Mouse (Mus musculus) liver, adult 2 months (tissue): ENCODE results near the gene Elovl6.

Experiments used
- CTCF ChIP-seq: fragments of 200-500 bp; IDR thresholded peaks from 2 replicates; pipeline ENCODE4 v1.5.1; 2011; ENCODE audit warnings: low read depth, low read length, control low read depth
- POLR2A ChIP-seq: fragments of 200-500 bp; IDR thresholded peaks from 2 replicates; pipeline ENCODE4 v1.6.1; 2011; ENCODE audit warnings: low read length, control low read depth; ENCODE audit not compliant: insufficient read depth; ENCODE audit errors: extremely low read depth

DNA sequence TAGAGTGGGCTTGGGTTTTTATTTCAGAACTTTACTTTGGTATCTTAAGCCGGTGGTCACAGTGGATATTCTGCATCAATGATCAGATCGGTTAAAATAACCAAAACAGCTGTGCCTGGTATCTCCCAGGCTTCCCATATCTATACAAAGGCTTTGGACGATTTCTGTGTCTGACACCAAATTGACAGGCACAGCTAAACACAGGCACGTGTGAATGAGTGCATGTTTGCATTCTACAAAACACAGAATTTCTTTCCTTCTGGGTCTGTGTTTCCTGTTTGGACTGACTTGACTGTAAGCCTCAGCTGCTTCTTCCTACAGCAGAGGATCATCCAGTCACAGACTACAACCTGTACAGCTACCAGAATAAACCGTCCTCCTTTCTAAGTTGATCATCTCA is 107.5 kb downstream of the Elovl6 start:
- TF ChIP-seq CTCF (no peak), POLR2A (no peak)
